Mouse (Mus musculus) testis, adult 2 months (tissue): Measurements from ENCODE around the gene Cacna2d4.

Experiments used
- CTCF ChIP-seq: fragments of 200-500 bp; IDR thresholded peaks from 2 replicates; pipeline ENCODE4 v1.5.1; 2012; ENCODE audit warnings: low read depth, mild to moderate bottlenecking, inconsistent platforms, low read length, moderate library complexity; ENCODE audit not compliant: control insufficient read depth, insufficient read depth, insufficient replicate concordance
- POLR2A ChIP-seq: fragments of 200-500 bp; IDR thresholded peaks from 2 replicates; pipeline ENCODE4 v1.6.1; 2012; ENCODE audit warnings: low read depth, mild to moderate bottlenecking, inconsistent platforms, low read length, moderate library complexity; ENCODE audit not compliant: control insufficient read depth

DNA sequence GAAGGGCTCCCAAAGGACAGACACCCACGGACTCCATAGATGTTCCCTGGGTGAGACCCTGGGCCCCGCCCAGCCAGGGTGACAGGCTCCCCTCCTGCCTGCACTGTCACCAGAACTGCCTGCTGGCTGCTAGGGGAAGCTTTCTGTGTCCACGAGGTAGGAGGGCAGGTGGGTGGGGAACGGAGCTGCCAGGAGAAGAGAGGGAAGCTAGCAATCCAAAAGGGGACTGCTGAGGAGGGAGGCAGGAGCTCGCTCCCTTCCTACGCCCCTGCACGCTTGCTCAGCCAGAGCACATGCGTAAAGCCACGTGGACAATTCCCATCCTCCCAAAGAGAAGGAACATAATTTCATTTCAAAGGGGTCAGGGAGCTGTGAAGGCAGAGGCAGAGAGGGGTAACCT is 73.8 kb downstream of the Cacna2d4 start:
- TF ChIP-seq CTCF (no peak), POLR2A (no peak)
